Mouse (Mus musculus): ENCODE measurements around the gene Plvap. TPM values are rescaled to one million over a fixed set of nuclear protein-coding genes. Genes with fewer than 3 reads are reported as not detected.
A peak's percentile ranks its signal among the peaks of the same experiment; 100 is the strongest.

Gene Plvap
- polyA plus RNA-seq, 1 experiment: 11.0 TPM

DNA sequence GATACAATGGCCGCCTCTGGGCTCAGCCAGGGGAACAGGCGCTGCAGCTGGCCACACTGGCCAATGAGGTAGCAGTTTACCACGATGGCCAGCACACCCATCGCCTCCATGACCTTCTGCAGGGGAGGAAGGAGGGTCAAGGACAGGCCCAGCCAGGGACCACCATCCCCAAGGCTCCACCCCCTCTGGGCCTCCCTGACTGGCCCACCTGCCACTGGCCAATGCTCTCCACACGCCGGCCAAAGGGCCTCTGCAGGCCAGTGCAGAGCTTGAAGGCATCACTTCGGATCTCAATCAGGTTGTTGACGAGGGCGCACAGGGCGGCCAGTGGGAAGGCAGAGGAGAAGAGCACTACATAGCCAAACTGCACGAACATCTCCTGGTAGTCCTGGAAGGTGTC is 32.6 kb downstream of the Plvap start:
- Histone ChIP-seq H3K4me1 (ENCODE audit: control insufficient read depth, insufficient read depth, low read length) (no peaks in the 10 kb centered on the region), H3K27ac (ENCODE audit: insufficient read depth, low read length) (no peak overlapping the region), H3K4me3 (ENCODE audit: insufficient read depth, low read length) (no peak overlapping the region)
- TF ChIP-seq POLR2A (IDR thresholded peaks at IDR 0.05; ENCODE audit: extremely low read depth, insufficient read depth, low read length) (no peak), CTCF (IDR thresholded peaks at IDR 0.05; ENCODE audit: extremely low read depth, insufficient read depth, low read length) (no peak)

GRCm38 (mm10) chr8:71477196-71477845 is 34.2 kb downstream of the Plvap start:
- TF ChIP-seq CTCF (IDR thresholded peaks at IDR 0.05; ENCODE audit: extremely low read depth, insufficient read depth, low read length): peak; percentile 41; the same call in 1 of the 2 replicates
- no peak for TF ChIP-seq POLR2A (IDR thresholded peaks at IDR 0.05; ENCODE audit: extremely low read depth, insufficient read depth, low read length)
- H3K4me1 ChIP-seq (ENCODE audit: control insufficient read depth, insufficient read depth, low read length): no peaks in the 10 kb centered on the region
- H3K27ac ChIP-seq (ENCODE audit: insufficient read depth, low read length): no peak overlapping the region
- H3K4me3 ChIP-seq (ENCODE audit: insufficient read depth, low read length): no peak overlapping the region; the same call in 1 of the 2 replicates

- peak overlapping the region; percentile 97 for H3K27ac ChIP-seq (ENCODE audit: insufficient read depth, low read length)
- TF ChIP-seq POLR2A (IDR thresholded peaks at IDR 0.05; ENCODE audit: extremely low read depth, insufficient read depth, low read length) (no peak), CTCF (IDR thresholded peaks at IDR 0.05; ENCODE audit: extremely low read depth, insufficient read depth, low read length) (no peak)
- no peaks in the 10 kb centered on the region for H3K4me1 ChIP-seq (ENCODE audit: control insufficient read depth, insufficient read depth, low read length)
- peak overlapping the region; percentile 41 for H3K4me3 ChIP-seq (ENCODE audit: insufficient read depth, low read length)
These were observed 35.2 kb downstream of the Plvap start for GRCm38 (mm10) chr8:71476099-71476940.

DNA sequence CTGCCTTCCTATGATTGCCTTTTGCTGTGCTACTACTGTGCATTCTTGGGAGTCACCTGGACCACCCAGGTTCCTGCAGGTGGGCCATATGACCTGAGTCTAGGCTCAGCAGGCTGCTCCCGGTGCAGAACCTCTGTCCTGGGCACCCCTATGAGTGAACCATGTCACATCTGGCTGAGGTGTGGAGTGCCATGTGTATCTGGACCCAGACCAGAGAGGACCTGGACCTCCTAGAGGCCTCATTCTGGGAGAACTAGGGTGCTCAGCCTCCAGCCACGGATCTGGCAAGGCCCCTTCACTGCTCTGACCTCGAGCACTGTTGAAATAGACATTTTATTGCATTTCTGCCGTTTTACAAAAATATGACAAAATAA is 35.9 kb downstream of the Plvap start:
- H3K4me3 ChIP-seq (ENCODE audit: insufficient read depth, low read length): peak overlapping the region; percentile 41; the same call in 1 of the 2 replicates
- H3K27ac ChIP-seq (ENCODE audit: insufficient read depth, low read length): 0 out of 2 replicates have a peak overlapping the region, but pooled peaks have one; percentile 97
- H3K4me1 ChIP-seq (ENCODE audit: control insufficient read depth, insufficient read depth, low read length): no peaks in the 10 kb centered on the region
- TF ChIP-seq CTCF (IDR thresholded peaks at IDR 0.05; ENCODE audit: extremely low read depth, insufficient read depth, low read length) (no peak), POLR2A (IDR thresholded peaks at IDR 0.05; ENCODE audit: extremely low read depth, insufficient read depth, low read length) (no peak)

- Histone ChIP-seq H3K4me1 (ENCODE audit: control insufficient read depth, insufficient read depth, low read length) (peaks cover 2% of the 10 kb centered on the region; the same call in 1 of the 2 replicates), H3K4me3 (ENCODE audit: insufficient read depth, low read length) (no peak overlapping the region), H3K27ac (ENCODE audit: insufficient read depth, low read length) (no peak overlapping the region)
- TF ChIP-seq CTCF (IDR thresholded peaks at IDR 0.05; ENCODE audit: extremely low read depth, insufficient read depth, low read length) (no peak), POLR2A (IDR thresholded peaks at IDR 0.05; ENCODE audit: extremely low read depth, insufficient read depth, low read length) (0 out of 2 replicates have a peak, but pooled peaks have one; percentile 14)
These were observed 36.5 kb downstream of the Plvap start for GRCm38 (mm10) chr8:71474785-71475701.

GRCm38 (mm10) chr8:71474344-71474743 is 37.2 kb downstream of the Plvap start:
- no peak overlapping the region for H3K27ac ChIP-seq (ENCODE audit: insufficient read depth, low read length)
- peaks cover 2% of the 10 kb centered on the region; the same call in 1 of the 2 replicates for H3K4me1 ChIP-seq (ENCODE audit: control insufficient read depth, insufficient read depth, low read length)
- H3K4me3 ChIP-seq (ENCODE audit: insufficient read depth, low read length): no peak overlapping the region
- TF ChIP-seq CTCF (IDR thresholded peaks at IDR 0.05; ENCODE audit: extremely low read depth, insufficient read depth, low read length) (no peak), POLR2A (IDR thresholded peaks at IDR 0.05; ENCODE audit: extremely low read depth, insufficient read depth, low read length) (no peak)

DNA sequence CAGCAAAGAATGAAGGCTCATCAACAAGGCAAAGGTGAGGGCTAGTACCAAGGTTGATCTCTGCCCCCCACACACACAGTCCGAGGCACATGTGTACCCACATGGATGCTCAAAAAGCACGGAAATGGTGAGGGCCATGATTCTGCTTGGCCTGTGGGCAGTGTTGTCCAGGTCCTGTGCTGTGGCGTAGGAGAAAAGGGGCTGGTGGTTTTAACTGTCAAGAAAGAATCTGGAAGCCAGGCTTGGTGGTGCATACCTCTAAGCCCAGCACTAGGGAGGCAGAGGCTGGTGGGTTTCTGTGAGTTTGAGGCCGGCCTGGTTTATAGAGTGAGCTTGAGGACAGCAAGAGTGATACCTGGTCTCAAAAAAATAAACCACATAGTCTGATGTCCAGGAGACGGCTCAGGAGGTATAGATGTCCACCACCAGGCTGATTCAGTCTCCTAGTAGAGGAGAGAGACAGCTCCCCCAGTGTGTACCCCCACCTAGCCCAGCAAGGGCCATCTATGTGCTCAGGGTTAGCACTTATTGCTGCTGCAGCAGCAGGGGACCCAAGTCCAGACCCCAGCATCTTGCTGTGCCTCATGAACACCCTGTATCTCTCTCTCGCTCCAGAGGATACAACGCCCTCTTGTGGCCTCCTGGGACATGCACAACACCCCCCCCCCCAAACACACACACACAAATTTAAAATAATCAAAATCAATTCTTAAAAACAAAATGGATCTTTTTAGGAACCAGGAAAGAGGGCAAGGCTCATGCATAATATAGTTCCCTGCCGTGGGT is 38.8 kb downstream of the Plvap start:
- Histone ChIP-seq H3K27ac (ENCODE audit: insufficient read depth, low read length) (no peak overlapping the region), H3K4me3 (ENCODE audit: insufficient read depth, low read length) (no peak overlapping the region), H3K4me1 (ENCODE audit: control insufficient read depth, insufficient read depth, low read length) (peaks cover 2% of the 10 kb centered on the region; the same call in 1 of the 2 replicates)
- TF ChIP-seq CTCF (IDR thresholded peaks at IDR 0.05; ENCODE audit: extremely low read depth, insufficient read depth, low read length) (peak; percentile 15; the same call in 1 of the 2 replicates), POLR2A (IDR thresholded peaks at IDR 0.05; ENCODE audit: extremely low read depth, insufficient read depth, low read length) (no peak)

DNA sequence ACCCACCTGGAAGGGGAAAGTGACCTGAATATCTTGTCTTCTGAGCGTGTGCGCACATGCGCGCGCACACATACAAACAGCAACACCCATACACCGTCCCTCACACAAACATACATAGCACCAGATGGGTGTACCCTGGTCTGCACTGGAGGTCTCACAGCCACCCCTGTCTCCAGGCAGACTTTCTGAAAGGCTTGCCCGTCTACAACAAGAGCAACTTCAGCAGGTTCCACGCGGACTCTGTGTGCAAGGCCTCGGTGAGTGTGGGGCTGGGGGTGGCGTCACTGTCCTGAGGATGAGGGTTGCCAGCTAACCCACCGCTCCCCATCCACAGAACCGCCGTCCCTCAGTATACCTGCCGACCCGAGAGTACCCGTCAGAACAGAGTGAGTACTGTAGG is 39.7 kb downstream of the Plvap start:
- Histone ChIP-seq H3K4me1 (ENCODE audit: control insufficient read depth, insufficient read depth, low read length) (peaks cover 2% of the 10 kb centered on the region; the same call in 1 of the 2 replicates), H3K27ac (ENCODE audit: insufficient read depth, low read length) (no peak overlapping the region), H3K4me3 (ENCODE audit: insufficient read depth, low read length) (no peak overlapping the region)
- TF ChIP-seq CTCF (IDR thresholded peaks at IDR 0.05; ENCODE audit: extremely low read depth, insufficient read depth, low read length) (no peak), POLR2A (IDR thresholded peaks at IDR 0.05; ENCODE audit: extremely low read depth, insufficient read depth, low read length) (no peak)

Measured in cortical plate, adult 2 months (tissue).